Mouse (Mus musculus): ENCODE data around the gene Actr5. TPM values are rescaled to one million over a fixed set of nuclear protein-coding genes. Genes with fewer than 3 reads are reported as not detected.

Actr5 gene
- polyA plus RNA-seq, 1 experiment from 2014 or later = 10.5 TPM

GRCm38 (mm10) chr2:158643791-158644190, 19.1 kb downstream of the Actr5 start:
- no peak overlapping the region for H3K27ac ChIP-seq (ENCODE audit: low read length)
- no peaks in the 10 kb centered on the region for H3K4me1 ChIP-seq (ENCODE audit: control insufficient read depth, insufficient read depth, low read length)
- H3K4me3 ChIP-seq (ENCODE audit: low read depth, low read length) = no peak overlapping the region
- 72% methylated on average over 3 of the region's 3 CpGs for WGBS
- H3K9ac ChIP-seq (replicated peaks; ENCODE audit: low read depth, low read length) = no peak overlapping the region
- peaks cover 12% of the 10 kb centered on the region for H3K36me3 ChIP-seq (ENCODE audit: control insufficient read depth, insufficient read depth, low read length)
- no peak for ATAC-seq (ENCODE audit: insufficient number of reproducible peaks, insufficient read depth, low FRiP score, low read depth)
- H3K4me2 ChIP-seq (replicated peaks; ENCODE audit: low read depth, low read length) = no peak overlapping the region
- H3K27me3 ChIP-seq (ENCODE audit: control insufficient read depth, insufficient read depth, low read length) = no peaks in the 10 kb centered on the region
- peaks cover 4% of the 10 kb centered on the region; the same call in 1 of the 2 replicates for H3K9me3 ChIP-seq (ENCODE audit: control insufficient read depth, low read depth, low read length)

GRCm38 (mm10) chr2:158651159-158651908, 26.6 kb downstream of the Actr5 start:
- H3K4me2 ChIP-seq (replicated peaks; ENCODE audit: low read depth, low read length) = no peak overlapping the region
- H3K4me3 ChIP-seq (ENCODE audit: low read depth, low read length) = no peak overlapping the region
- H3K4me1 ChIP-seq (ENCODE audit: control insufficient read depth, insufficient read depth, low read length) = no peaks in the 10 kb centered on the region
- no peak overlapping the region for H3K27ac ChIP-seq (ENCODE audit: low read length)
- peak; percentile 33; the same call in 1 of the 2 replicates for ATAC-seq (ENCODE audit: insufficient number of reproducible peaks, insufficient read depth, low FRiP score, low read depth)
- H3K9me3 ChIP-seq (ENCODE audit: control insufficient read depth, low read depth, low read length) = no peaks in the 10 kb centered on the region
- no peaks in the 10 kb centered on the region for H3K36me3 ChIP-seq (ENCODE audit: control insufficient read depth, insufficient read depth, low read length)
- WGBS = 64% methylated on average over 7 of the region's 7 CpGs
- no peaks in the 10 kb centered on the region for H3K27me3 ChIP-seq (ENCODE audit: control insufficient read depth, insufficient read depth, low read length)
- no peak overlapping the region for H3K9ac ChIP-seq (replicated peaks; ENCODE audit: low read depth, low read length)

GRCm38 (mm10) chr2:158652985-158653384, 28.3 kb downstream of the Actr5 start:
- no peak for ATAC-seq (ENCODE audit: insufficient number of reproducible peaks, insufficient read depth, low FRiP score, low read depth)
- H3K4me2 ChIP-seq (replicated peaks; ENCODE audit: low read depth, low read length) = no peak overlapping the region

GRCm38 (mm10) chr2:158654717-158655116, 30.0 kb downstream of the Actr5 start:
- Histone ChIP-seq H3K27ac (ENCODE audit: low read length) (no peak overlapping the region), H3K27me3 (ENCODE audit: control insufficient read depth, insufficient read depth, low read length) (no peaks in the 10 kb centered on the region), H3K4me1 (ENCODE audit: control insufficient read depth, insufficient read depth, low read length) (peaks cover 3% of the 10 kb centered on the region; the same call in 1 of the 2 replicates), H3K36me3 (ENCODE audit: control insufficient read depth, insufficient read depth, low read length) (no peaks in the 10 kb centered on the region), H3K9me3 (ENCODE audit: control insufficient read depth, low read depth, low read length) (no peaks in the 10 kb centered on the region), H3K9ac (replicated peaks; ENCODE audit: low read depth, low read length) (no peak overlapping the region), H3K4me2 (replicated peaks; ENCODE audit: low read depth, low read length) (no peak overlapping the region), H3K4me3 (ENCODE audit: low read depth, low read length) (no peak overlapping the region)
- ATAC-seq (ENCODE audit: insufficient number of reproducible peaks, insufficient read depth, low FRiP score, low read depth) = no peak
- 63% methylated on average over 9 of the region's 9 CpGs for whole genome bisulfite sequencing

More at GRCm38 (mm10) chr2:158652985-158653384, 28.3 kb downstream of the Actr5 start:
- H3K27ac ChIP-seq (ENCODE audit: low read length) = no peak overlapping the region
- H3K4me3 ChIP-seq (ENCODE audit: low read depth, low read length) = no peak overlapping the region
- 7% methylated on average over 4 of the region's 4 CpGs for WGBS
- no peak overlapping the region for H3K9ac ChIP-seq (replicated peaks; ENCODE audit: low read depth, low read length)
- no peaks in the 10 kb centered on the region for H3K27me3 ChIP-seq (ENCODE audit: control insufficient read depth, insufficient read depth, low read length)
- no peaks in the 10 kb centered on the region for H3K36me3 ChIP-seq (ENCODE audit: control insufficient read depth, insufficient read depth, low read length)
- no peaks in the 10 kb centered on the region for H3K4me1 ChIP-seq (ENCODE audit: control insufficient read depth, insufficient read depth, low read length)
- no peaks in the 10 kb centered on the region for H3K9me3 ChIP-seq (ENCODE audit: control insufficient read depth, low read depth, low read length)

GRCm38 (mm10) chr2:158655806-158656205, 31.1 kb downstream of the Actr5 start:
- H3K4me1 ChIP-seq (ENCODE audit: control insufficient read depth, insufficient read depth, low read length) = peaks cover 3% of the 10 kb centered on the region; the same call in 1 of the 2 replicates
- no peak overlapping the region for H3K9ac ChIP-seq (replicated peaks; ENCODE audit: low read depth, low read length)
- WGBS = 80% methylated on average over 4 of the region's 4 CpGs
- no peaks in the 10 kb centered on the region for H3K27me3 ChIP-seq (ENCODE audit: control insufficient read depth, insufficient read depth, low read length)
- H3K4me3 ChIP-seq (ENCODE audit: low read depth, low read length) = no peak overlapping the region
- no peak overlapping the region for H3K4me2 ChIP-seq (replicated peaks; ENCODE audit: low read depth, low read length)
- ATAC-seq (ENCODE audit: insufficient number of reproducible peaks, insufficient read depth, low FRiP score, low read depth) = no peak
- no peaks in the 10 kb centered on the region for H3K9me3 ChIP-seq (ENCODE audit: control insufficient read depth, low read depth, low read length)
- H3K36me3 ChIP-seq (ENCODE audit: control insufficient read depth, insufficient read depth, low read length) = no peaks in the 10 kb centered on the region
- H3K27ac ChIP-seq (ENCODE audit: low read length) = no peak overlapping the region

- no peak overlapping the region for H3K4me3 ChIP-seq (ENCODE audit: low read depth, low read length)
- no peaks in the 10 kb centered on the region for H3K9me3 ChIP-seq (ENCODE audit: control insufficient read depth, low read depth, low read length)
- WGBS = 42% methylated on average over 6 of the region's 6 CpGs
- no peaks in the 10 kb centered on the region for H3K27me3 ChIP-seq (ENCODE audit: control insufficient read depth, insufficient read depth, low read length)
- H3K36me3 ChIP-seq (ENCODE audit: control insufficient read depth, insufficient read depth, low read length) = no peaks in the 10 kb centered on the region
- ATAC-seq (ENCODE audit: insufficient number of reproducible peaks, insufficient read depth, low FRiP score, low read depth) = no peak
- no peak overlapping the region for H3K4me2 ChIP-seq (replicated peaks; ENCODE audit: low read depth, low read length)
- H3K9ac ChIP-seq (replicated peaks; ENCODE audit: low read depth, low read length) = no peak overlapping the region
- H3K4me1 ChIP-seq (ENCODE audit: control insufficient read depth, insufficient read depth, low read length) = peaks cover 3% of the 10 kb centered on the region; the same call in 1 of the 2 replicates
- no peak overlapping the region for H3K27ac ChIP-seq (ENCODE audit: low read length)
These were observed 34.1 kb downstream of the Actr5 start for GRCm38 (mm10) chr2:158658822-158659221.

- H3K9ac ChIP-seq (replicated peaks; ENCODE audit: low read depth, low read length) = no peak overlapping the region
- no peaks in the 10 kb centered on the region for H3K36me3 ChIP-seq (ENCODE audit: control insufficient read depth, insufficient read depth, low read length)
- no peak overlapping the region for H3K4me2 ChIP-seq (replicated peaks; ENCODE audit: low read depth, low read length)
- WGBS = 62% methylated on average over 3 of the region's 3 CpGs
- H3K9me3 ChIP-seq (ENCODE audit: control insufficient read depth, low read depth, low read length) = no peaks in the 10 kb centered on the region
- H3K27ac ChIP-seq (ENCODE audit: low read length) = no peak overlapping the region
- no peak for ATAC-seq (ENCODE audit: insufficient number of reproducible peaks, insufficient read depth, low FRiP score, low read depth)
- peaks cover 3% of the 10 kb centered on the region; the same call in 1 of the 2 replicates for H3K4me1 ChIP-seq (ENCODE audit: control insufficient read depth, insufficient read depth, low read length)
- no peak overlapping the region for H3K4me3 ChIP-seq (ENCODE audit: low read depth, low read length)
- H3K27me3 ChIP-seq (ENCODE audit: control insufficient read depth, insufficient read depth, low read length) = no peaks in the 10 kb centered on the region
These were observed 34.7 kb downstream of the Actr5 start for GRCm38 (mm10) chr2:158659346-158659745.

- peaks cover 25% of the 10 kb centered on the region for H3K27me3 ChIP-seq (ENCODE audit: control insufficient read depth, insufficient read depth, low read length)
- ATAC-seq (ENCODE audit: insufficient number of reproducible peaks, insufficient read depth, low FRiP score, low read depth) = no peak
- no peak within 1 kb of the TSS for H3K27ac ChIP-seq (ENCODE audit: low read length)
- H3K4me2 ChIP-seq (replicated peaks; ENCODE audit: low read depth, low read length) = no peak within 1 kb of the TSS
- no peak within 1 kb of the TSS for H3K9ac ChIP-seq (replicated peaks; ENCODE audit: low read depth, low read length)
- no peak within 1 kb of the TSS for H3K4me3 ChIP-seq (ENCODE audit: low read depth, low read length)
- H3K36me3 ChIP-seq (ENCODE audit: control insufficient read depth, insufficient read depth, low read length) = no peaks in the 10 kb centered on the region
- WGBS = 58% methylated on average over 4 of the region's 4 CpGs
- H3K9me3 ChIP-seq (ENCODE audit: control insufficient read depth, low read depth, low read length) = no peaks in the 10 kb centered on the region
- peaks cover 12% of the 10 kb centered on the region; the same call in 1 of the 2 replicates for H3K4me1 ChIP-seq (ENCODE audit: control insufficient read depth, insufficient read depth, low read length)
These were observed 40.4 kb downstream of the Actr5 start, which contains the start of gene Ppp1r16b for GRCm38 (mm10) chr2:158665098-158665497. Ppp1r16b (plus strand) TSS chr2:158665398.

Data from stomach, embryonic 14.5 days (tissue).